Mouse (Mus musculus) kidney, adult 9 months (tissue): ENCODE measurements around the gene Rtp2.

Source experiments
- DNase-seq: peaks from one replicate; pipeline ENCODE4 v3.0.0; 2022

Gene Rtp2

GRCm38 (mm10) chr16:23932294-23932693, at the start of gene Rtp2:
Gene Rtp2 (minus strand): TSS chr16:23932394.
- no peak for DNase-seq

- peak; percentile 57 for DNase-seq
Measured at GRCm38 (mm10) chr16:23980991-23981720, 49.0 kb upstream of the Rtp2 start.

DNA sequence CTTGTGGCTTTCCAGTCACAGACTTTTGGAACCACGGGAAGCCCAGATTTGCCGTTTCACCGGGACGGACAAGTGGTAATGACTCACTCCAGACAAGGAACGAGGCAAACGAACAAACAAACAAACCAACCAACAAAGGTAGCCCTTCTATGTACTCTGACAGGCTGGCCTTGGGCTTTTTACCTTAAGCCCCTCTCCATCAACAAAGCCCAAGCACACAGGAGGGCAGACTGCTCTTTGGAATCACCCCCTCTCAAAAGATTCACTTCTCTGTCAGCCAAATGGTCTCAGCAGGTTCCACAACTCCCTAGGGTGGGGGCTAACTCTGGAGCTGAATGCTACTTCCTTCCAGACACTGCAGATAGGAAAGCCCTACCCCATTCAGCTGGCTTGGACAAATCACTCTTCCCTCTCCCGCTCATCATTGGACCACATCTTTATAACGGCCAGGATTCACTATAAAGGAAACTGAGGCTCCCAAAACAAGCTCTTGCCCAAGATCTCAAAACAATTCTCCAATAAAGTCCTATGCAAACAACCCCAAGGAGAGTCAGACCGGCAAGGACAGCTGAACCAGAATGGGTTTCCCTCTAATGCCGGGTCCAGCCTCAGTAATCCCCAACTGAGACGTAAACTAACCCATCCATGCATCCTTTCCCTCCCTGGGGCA, 48.1 kb upstream of the Rtp2 start:
- DNase-seq, result no peak

DNA sequence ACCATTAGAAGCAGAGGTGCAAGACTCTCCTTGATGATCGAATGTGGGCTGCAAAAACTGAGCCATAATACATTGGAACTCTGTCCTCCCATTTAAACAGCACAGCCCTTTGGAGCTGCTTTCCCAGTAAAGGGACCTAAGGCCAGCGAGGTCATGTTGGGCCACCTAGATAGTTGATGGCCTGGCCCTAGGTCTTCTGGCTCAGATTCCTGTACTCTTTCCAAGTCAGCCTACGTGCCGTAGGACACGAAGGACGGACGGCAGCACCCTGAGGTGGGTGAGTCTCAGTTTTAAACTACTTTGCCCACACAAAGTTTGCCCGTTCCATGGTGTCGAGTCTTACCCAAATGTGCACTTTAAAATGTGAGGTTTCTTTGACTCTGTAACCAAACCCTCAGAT, 47.3 kb upstream of the Rtp2 start:
- DNase-seq, result no peak

DNA sequence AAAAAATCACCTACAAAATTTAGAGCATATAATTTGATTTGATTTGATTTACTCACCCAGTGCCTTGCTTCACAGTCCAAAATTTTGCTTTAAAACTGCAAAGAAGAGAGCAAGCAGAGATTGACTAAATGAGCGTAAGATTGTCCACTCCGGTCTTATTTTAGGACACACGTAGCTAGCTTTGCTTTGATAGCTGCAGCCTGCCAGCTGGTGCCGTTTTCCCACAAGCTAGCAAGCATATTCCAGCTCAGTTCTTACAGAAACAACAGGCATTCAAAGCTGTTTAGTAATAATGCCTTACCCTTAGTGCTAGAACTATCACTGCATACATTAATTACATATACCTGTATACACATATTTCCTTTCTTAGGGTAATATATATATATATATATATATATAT, 46.3 kb upstream of the Rtp2 start:
- no peak for DNase-seq

GRCm38 (mm10) chr16:23977732-23978131, 45.5 kb upstream of the Rtp2 start:
- DNase-seq, result no peak

DNA sequence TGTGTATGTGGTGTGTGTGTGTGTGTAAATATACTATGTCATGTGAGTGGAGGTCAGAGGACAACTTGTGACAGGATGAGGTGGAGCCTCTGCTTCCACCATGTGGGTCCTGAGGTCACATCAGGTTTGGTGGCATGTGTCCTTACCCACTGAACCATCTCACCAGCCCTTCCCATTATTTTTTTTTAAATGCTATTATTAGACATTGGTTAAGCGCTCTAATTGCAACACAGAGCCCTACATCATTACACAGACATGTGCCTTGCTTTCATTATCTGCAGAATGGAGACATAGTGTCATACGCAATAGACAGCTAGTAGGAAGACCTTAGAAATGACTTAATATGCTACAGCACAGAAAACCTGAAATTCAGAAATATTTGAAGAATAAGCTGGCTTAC, 44.0 kb upstream of the Rtp2 start:
- DNase-seq, result no peak

- DNase-seq, result no peak
Measured at GRCm38 (mm10) chr16:23973635-23974367, 41.6 kb upstream of the Rtp2 start.

- no peak for DNase-seq
Measured at GRCm38 (mm10) chr16:23972901-23973300, 40.7 kb upstream of the Rtp2 start.

GRCm38 (mm10) chr16:23972126-23972740, 40.0 kb upstream of the Rtp2 start:
- DNase-seq, result no peak

GRCm38 (mm10) chr16:23969919-23970318, 37.7 kb upstream of the Rtp2 start:
- DNase-seq, result no peak

DNA sequence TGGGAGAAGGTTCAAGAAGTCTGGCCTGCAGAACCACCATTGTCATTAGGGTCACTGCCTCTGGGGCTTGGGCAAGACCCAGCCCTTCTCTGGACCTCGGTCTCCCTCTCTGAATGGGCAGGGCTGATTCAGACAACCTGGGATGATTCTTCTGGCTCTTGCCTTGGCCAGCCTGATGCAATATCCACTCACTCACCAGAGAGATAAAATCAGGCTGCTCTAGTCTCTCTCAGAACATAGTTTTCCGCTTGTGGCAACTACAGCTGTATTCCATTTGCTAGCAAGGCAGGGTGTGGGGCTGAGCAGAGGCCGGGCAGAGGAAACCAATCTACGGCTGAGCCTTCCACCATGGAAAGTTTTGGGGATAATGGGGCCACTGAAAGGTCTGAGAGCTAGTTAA, 36.7 kb upstream of the Rtp2 start:
- DNase-seq, result no peak

DNA sequence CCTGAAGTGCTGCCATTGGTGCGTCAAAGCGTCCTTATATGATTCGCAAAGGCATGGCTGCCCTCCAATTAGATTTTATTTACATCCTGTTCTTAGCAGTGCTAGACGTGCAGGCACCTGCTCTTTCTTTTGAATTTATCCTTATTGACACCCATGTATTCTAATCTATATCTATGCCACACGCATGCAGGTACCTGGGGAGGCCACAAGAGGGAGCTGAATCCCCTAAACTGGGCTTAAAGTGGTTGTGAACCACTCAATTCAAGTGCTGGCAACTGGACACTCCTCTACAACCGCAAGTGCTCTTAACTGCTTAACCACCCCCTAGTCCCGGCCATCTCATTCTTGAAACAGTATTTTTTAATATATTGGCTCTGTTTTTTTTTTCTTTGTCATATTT, 35.1 kb upstream of the Rtp2 start:
- DNase-seq, result no peak

GRCm38 (mm10) chr16:23966066-23966465, 33.9 kb upstream of the Rtp2 start:
- no peak for DNase-seq

GRCm38 (mm10) chr16:23964706-23965367, 32.6 kb upstream of the Rtp2 start:
- no peak for DNase-seq

GRCm38 (mm10) chr16:23963896-23964668, 31.9 kb upstream of the Rtp2 start:
- DNase-seq, result no peak

DNA sequence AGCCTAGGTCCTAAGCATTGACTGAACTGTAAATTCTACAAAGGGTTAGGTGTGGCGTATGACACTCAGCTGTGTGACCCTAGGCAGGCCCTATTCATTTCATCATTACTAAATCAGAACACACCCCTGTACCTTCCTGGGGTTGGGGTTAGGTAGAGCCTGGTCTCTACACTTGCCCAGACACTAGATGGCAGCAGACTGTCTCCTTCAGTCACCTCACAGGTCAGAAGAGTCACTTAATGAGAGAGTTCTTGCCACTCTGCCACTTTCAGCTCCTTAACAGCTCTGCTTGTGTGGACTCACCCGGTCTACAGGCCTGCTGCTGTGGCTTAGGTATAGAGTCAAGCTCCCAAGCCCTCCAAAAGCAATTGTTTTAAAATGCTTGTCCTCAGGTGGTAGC, 30.2 kb upstream of the Rtp2 start:
- DNase-seq, result peak; percentile 70

DNA sequence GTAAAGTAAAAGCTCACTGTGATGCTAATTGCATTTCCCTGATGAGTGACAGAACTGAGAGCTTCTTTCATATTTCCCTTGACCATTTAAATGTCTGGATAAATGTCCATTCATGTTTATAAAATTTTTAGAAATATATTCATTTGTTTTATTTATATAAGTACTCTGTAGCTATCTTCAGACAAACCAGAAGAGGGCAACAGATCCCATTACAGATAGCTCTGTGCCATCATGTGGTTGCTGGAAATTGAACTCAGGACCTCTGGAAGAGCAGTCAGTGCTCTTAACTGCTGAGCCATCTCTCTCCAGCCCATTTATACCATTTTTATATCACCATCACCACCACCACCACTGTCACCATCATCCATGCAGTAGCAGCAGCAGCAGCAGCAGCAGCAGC, 26.7 kb upstream of the Rtp2 start:
- no peak for DNase-seq

DNA sequence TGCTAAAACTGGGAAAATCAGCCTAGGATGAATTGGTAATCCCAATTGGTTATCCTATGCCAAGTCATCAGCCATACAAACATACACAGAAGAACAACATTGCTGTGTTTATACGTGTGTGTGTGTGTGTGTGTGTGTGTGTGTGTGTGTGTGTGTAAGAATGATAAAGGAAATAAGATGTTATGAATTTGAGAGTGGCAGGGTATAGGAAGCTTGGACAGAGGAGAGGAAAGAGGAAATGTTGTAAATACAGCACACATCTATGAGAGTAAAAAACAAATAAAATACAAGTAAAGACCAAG, 21.7 kb upstream of the Rtp2 start:
- no peak for DNase-seq

DNA sequence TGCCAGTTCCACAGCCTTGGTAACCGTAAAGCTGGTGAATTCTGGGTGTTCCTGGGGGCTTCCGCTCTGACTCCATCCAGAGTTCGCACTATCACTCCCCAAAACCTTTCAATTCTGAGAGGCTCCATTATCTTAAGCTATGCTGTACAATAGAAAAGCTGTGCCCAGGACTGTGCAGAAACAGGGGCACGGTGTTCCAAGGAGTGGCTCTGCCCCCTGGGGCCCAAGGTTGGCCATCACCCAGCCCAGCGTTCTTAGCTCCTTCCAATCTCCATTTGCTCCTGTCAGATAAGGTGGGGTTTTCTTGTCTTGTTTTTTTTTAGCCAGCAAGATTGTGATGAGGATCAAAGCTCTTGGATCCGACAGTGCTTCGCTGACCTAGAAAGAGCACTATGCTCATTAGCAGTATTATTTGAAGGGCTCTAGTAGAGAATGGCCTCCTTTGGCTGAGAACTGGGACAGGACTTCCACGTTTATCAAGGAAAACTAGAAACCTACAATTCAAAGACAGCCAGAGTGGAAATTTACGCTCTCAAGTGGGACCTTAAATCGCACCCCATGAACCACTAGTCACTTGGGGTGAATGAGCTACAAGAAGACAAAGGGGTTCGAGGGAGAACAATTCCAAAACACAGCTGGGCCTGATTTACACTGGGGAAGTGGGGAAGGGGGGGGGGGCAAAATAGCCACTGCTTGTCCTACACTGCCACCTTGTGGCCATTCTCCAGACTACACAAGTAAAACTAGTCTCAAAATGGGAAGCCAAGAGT, 21.2 kb upstream of the Rtp2 start:
- peak; percentile 53 for DNase-seq

- no peak for DNase-seq
Measured at GRCm38 (mm10) chr16:23952101-23952727, 20.0 kb upstream of the Rtp2 start.
